Mouse (Mus musculus): ENCODE data around the gene Xirp1.

- TF ChIP-seq POLR2A (IDR thresholded peaks at IDR 0.05; ENCODE audit: low read depth, low read length) (no peak), CTCF (IDR thresholded peaks at IDR 0.05; ENCODE audit: extremely low read depth, insufficient read length, insufficient replicate concordance, low read depth, low read length) (no peak)
Observed at GRCm38 (mm10) chr9:120071251-120071650, 47.9 kb upstream of the Xirp1 start.
